Mouse (Mus musculus): ENCODE measurements at regions not wholly inside any gene's neighbourhood (a gene's known extent, or its start where the extent isn't known, plus 50 kb on each side); places are given as distances from the start of the nearest gene placed in this dataset.

GRCm38 (mm10) chr1:76957411-76957810, 557.5 kb downstream of the Epha4 start:
- no peak for TF ChIP-seq MYOG (IDR thresholded peaks at IDR 0.05; ENCODE audit: control insufficient read depth, extremely low read depth, insufficient read length)
- TF ChIP-seq MYOD1 (IDR thresholded peaks at IDR 0.05; ENCODE audit: control insufficient read depth, insufficient read length, low read depth), result no peak
- no peak for TF ChIP-seq CTCF (IDR thresholded peaks at IDR 0.05; ENCODE audit: control insufficient read depth, insufficient read depth, insufficient read length)
- TF ChIP-seq USF1 (IDR thresholded peaks at IDR 0.05; ENCODE audit: low read depth), result no peak
- TF ChIP-seq MAX (IDR thresholded peaks at IDR 0.05), result no peak

All from C2C12 (cell line).